Mouse (Mus musculus): ENCODE data around the gene Igfbpl1.

The Igfbpl1 gene

GRCm38 (mm10) chr4:45769791-45770637 is 56.7 kb downstream of the Igfbpl1 start:
- peak; percentile 63 for DNase-seq

DNA sequence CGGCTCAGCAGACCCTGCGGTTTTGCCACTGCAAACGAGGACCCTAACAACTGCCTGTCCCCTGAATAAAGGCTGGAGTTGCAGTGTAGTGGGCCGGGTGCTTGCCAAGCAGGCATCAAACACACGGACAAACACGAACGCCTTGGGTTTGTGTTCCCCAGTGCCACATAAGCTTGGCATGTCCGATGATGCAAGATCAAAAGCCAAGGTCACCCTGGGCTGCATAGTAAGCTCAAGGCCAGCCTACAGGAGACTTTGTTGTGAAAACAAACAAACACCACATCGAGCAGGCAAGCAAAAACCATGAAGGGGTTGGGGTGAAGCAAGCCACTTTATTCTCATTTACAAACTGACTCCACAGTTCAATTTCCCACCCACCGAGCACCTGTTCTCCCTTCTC is 57.6 kb downstream of the Igfbpl1 start:
- DNase-seq: no peak

DNA sequence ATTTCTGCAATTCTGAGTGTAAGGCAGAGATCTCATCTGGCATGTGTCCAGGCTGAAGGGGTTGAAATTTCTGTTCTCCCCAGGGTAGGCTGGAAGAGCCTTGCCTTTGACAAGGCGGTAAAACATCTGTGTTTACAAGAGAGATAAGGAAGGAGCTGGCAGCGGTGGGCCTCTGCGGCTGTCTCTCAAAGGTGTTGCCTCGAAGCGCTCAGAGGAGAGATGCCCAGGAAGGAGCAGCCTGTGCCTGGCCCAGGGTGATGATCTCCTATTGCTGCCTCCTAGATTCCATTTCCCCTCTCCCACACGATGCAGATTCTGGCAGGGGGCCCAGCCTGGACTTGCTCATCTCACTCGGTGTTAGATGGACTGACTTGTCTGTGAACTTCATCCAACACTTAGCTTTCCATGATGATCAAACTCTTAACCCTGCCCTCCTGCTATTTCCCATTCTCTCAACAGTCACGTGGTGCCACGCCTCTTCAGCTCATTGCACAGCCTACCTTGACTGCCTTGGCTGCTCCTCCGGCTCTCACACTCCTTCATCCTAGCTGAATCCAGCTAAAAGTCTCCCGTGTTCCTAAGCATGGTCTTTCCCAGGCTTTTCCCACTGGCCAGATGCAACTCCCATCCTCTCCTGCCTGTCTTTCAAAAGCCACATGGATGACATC is 58.7 kb downstream of the Igfbpl1 start:
- no peak for DNase-seq

DNA sequence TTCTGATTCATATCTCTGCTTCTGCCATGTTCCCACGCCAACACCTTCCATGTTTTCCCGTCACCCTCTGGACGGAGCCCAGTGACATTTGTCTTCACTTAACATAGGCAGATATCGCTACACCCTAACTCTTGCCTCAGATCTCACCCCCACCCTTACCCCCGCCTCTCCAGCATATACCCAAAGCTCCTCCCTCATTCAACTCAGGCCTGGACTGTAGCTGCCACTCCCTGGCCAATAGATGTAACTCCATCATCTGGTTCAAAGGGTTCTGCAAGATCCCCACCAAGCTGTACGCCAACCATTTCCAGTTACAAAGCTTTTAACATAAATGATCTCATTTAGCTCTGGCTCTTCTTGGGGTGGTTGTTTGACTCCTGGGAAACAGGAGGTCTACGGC is 59.9 kb downstream of the Igfbpl1 start:
- DNase-seq: no peak

DNA sequence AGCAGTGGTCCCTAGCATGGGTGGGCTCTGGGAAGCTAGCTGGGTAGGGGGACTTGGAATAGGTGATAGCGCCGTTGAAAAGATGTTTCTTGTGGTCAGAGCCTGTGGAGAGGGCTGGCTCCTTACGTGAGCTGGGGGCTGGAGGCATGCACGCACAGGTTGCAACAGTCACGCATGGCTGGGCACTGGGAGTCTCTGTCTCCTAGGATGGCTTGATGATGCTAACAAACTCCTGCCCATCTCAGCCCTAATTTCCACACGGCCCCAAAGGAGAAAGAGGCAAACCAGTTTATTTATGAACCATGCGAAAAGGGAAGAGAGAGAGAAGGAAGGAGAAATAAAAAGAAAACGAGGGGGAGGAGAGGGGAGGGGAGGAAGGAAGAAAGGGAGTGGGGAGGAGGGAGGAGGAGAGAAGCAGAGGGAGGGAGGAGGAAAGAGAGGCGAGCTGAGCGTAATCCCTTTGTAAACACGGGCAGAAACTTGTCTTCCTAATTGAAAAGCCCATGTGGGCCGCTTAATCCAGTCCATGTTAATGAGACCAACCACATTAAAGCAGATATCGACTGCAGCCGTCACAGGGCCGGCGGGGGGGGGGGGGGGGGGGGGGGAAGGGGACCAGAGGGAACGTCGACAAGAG is 61.0 kb downstream of the Igfbpl1 start:
- peak; percentile 87 for DNase-seq

DNA sequence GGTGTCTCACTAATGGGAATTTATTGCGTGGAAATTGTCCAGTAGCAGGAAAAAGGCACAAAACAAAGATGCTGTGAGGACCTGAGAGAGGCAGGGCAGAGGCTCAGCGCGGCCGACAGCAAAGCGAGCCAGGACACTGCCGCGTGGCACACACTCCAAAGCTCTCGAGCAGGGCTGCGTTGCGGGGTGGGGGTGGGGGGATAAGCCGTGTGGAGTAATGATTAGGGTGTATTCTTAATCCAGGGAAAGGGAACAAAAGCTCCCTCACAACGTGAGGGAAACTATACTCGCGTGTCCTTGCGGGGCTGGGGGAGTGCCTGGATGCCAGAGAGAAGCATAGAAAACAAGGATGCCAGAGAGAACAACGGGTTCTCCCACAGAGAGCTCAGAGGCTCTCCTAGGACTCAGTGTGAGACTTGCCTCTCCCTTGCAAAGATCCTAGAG is 61.6 kb downstream of the Igfbpl1 start:
- peak; percentile 51 for DNase-seq

DNA sequence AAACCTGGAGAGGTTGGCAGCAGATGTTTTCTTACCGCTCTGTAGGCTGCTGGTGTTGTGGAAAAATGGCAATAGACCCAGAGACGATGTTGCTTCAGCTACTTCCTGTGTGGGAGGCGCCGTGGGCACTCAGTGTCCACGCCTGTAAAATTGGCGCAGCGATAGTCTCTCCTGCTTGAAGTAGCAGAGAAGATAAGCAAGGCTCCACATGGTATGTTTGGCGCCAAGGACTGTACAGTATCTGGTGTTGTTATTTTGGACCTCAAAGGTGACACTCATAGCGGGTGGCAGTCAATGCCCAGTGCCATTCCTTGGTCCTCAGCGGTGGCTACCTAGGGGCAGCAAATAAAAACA is 62.6 kb downstream of the Igfbpl1 start:
- no peak for DNase-seq

DNA sequence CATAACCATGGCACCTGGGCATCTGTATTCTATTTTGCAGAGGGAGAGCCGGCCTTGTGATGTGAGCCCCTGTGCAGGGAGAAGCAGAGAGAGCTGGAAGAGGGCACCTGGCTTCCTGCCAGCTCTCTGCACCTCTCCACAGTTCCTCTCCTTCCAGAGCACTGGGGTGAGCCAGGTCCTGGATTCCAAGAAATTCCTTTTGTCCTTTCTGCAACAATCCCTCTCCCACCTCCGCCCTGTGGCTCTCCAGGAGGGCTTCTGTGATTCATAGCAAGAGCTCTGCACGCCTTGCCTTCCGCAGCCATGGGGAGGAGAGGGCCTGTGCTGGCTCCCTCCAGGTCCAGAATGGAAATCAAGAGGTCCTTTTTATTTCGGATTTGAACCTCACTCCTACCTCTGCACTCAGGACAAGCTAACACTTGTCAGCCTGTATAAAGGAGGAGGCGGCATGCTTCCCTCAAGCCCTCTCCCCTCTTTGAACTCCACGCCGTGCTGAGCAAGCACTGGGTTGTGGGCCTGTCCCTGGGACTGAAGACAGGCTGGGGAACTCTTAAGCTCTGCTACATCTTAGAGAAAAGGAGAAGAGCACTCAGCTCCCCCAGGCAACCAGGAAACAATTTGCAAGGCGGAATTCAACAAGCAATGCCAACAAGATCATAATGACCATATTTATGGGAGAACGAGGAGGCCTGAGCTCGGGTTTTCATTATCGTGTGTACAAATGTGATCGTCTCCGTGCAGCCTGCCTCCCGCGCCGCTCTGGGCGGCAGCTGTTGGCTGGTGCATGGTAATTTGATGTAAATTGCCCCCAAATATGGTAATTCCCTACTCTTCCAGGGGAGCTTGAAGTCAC is 63.2 kb downstream of the Igfbpl1 start:
- DNase-seq: peak; percentile 55

- no peak for DNase-seq
Observed at GRCm38 (mm10) chr4:45762600-45762999, 64.1 kb downstream of the Igfbpl1 start.
